Mouse (Mus musculus) spleen, adult 10 weeks (tissue): Measurements from ENCODE around the gene Peli2. TPM values are rescaled to one million over a fixed set of nuclear protein-coding genes. Genes with fewer than 3 reads are reported as not detected.

Experiments used
- polyA plus RNA-seq: library from polyadenylated mRNA; stranded (reverse); fragments of 350-450 nt; fragmentation: Illumina TruSeq; extraction: RNeasy Lipid Tissue Mini Kit (QIAGEN cat#74804); gene quantifications from one replicate; pipeline ENCODE4 v1.2.3, GENCODE M21; 2015; ENCODE audit warnings: low replicate concordance; ENCODE audit not compliant: insufficient read depth

Gene Peli2
- polyA plus RNA-seq = 2.2 TPM

GRCm38 (mm10) chr14:48120752-48121528, at the start of gene Peli2:
Gene Peli2, plus strand, starts transcription at chr14:48120823.

